In the genomic region with DNA sequence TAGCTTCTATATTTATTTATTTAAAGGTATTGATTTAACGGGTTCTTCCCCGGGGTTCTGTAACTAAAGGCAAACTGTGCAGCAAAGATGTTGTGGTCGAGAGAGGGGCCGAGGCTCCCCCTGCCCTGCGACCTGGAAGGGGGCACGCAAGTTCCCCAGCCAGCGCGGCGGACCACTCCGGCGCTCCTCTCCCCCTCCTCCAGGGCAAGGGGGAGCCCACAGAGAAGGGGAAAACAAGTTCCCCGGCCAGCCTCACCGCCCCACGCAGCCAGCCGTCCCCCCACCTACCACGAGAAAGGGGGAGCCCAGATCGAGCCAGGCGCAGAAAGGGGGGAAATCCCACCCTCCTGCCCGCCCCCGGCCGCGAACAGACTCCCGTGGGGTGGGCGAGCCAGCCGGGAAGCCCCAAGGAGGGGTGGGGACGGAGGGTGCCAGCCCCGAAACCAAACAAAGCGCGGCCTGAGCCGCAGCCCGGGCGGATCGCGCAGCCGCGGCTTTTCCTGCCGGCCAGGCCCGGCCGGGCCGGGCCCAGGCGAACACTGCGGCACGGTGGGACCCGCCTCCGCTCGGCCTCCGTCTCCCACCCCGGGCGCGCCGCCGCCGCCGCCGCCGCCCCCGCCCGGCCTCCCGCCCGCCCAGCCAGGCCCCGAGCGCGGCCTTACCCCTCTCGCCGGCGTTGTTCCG, we compare ENCODE assay signal across 8 mouse cellular contexts. TPM values are rescaled to one million over a fixed set of nuclear protein-coding genes. Genes with fewer than 3 reads are reported as not detected.
A peak's percentile ranks its signal among the peaks of the same experiment; 100 is the strongest.
DNase-seq lines count a peak whose midpoint lies in the region; ATAC-seq and TF ChIP-seq lines count a peak whose summit lies in the region.

No protein-coding gene starts in this region.

- peak overlapping the region; percentile 100 for H3K9ac ChIP-seq in hindbrain, embryonic 13.5 days

- peak; percentile 11 for ATAC-seq in Patski
- peak; percentile 26 for ATAC-seq in hindbrain, embryonic 13.5 days (ENCODE audit: low FRiP score)

- no peaks in the 10 kb centered on the region for H3K9me3 ChIP-seq in hindbrain, embryonic 13.5 days

- H3K4me1 ChIP-seq in hindbrain, embryonic 13.5 days (replicated peaks): peaks cover 27% of the 10 kb centered on the region

- DNase-seq in Patski (ENCODE audit: low read depth, low spot score): no peak
- DNase-seq in cerebellum, adult 9-10 months: peak; percentile 67
- peak; percentile 45 to 66 for DNase-seq in frontal cortex, postnatal 10 days (ENCODE audit: low spot score in 2 of 2)
- DNase-seq in left cerebral cortex, adult 11 months (ENCODE audit: low spot score): peak; percentile 25
- DNase-seq in lung, postnatal 25 days (ENCODE audit: low spot score): peak; percentile 48
- peak; percentile 52 for DNase-seq in right cerebral cortex, adult 18-20 months
- DNase-seq in urinary bladder, postnatal 25 days (ENCODE audit: low spot score): peak; percentile 45

- CTCF ChIA-PET in Patski (lab: Charles Lee): no interaction called here

- in situ Hi-C loops in Patski (cut with MboI; ENCODE audit: low pct_unique_long_range_greater_than_20kb): loop anchor here (5.0 kb wide), 1 partner anchor 37 kb away; no protein-coding TSS in a partner anchor

- POLR2A ChIA-PET in Patski (lab: Charles Lee): no interaction called here

- H3K27me3 ChIP-seq in Patski: no peaks in the 10 kb centered on the region
- no peaks in the 10 kb centered on the region for H3K27me3 ChIP-seq in hindbrain, embryonic 13.5 days

- peak overlapping the region; percentile 99 for H3K4me3 ChIP-seq in hindbrain, embryonic 13.5 days

- peak overlapping the region; percentile 72 for H3K4me2 ChIP-seq in hindbrain, embryonic 13.5 days

- no peak for TF ChIP-seq CTCF in Patski (IDR thresholded peaks at IDR 0.05)

- H3K27ac ChIP-seq in hindbrain, embryonic 13.5 days: peak overlapping the region; percentile 100

- 1% methylated on average over 26 of the region's 67 CpGs for whole genome bisulfite sequencing in hindbrain, embryonic 13.5 days

- no peaks in the 10 kb centered on the region for H3K36me3 ChIP-seq in hindbrain, embryonic 13.5 days

RNA-seq across cellular contexts. Expression of gene Fbxo11, which starts 0.6 kb away (rescaled TPM):
- 60.2 TPM for polyA plus RNA-seq in Patski (2021)
- polyA plus RNA-seq in hindbrain, embryonic 13.5 days (2015; fragmentation: Nextera tagmentation; extraction: Ambion mirVana): 26.6 and 27.0 TPM in 2 replicates
